Mouse (Mus musculus) gastrocnemius, adult 2 months (tissue): ENCODE measurements around the gene Adar. TPM values are rescaled to one million over a fixed set of nuclear protein-coding genes. Genes with fewer than 3 reads are reported as not detected.
A peak's percentile ranks its signal among the peaks of the same experiment; 100 is the strongest.

ENCODE experiments used
- DNase-seq: peaks from one replicate; pipeline ENCODE4 v3.0.0; 2022
- H3K27ac ChIP-seq: fragments of 200-600 bp; 2 replicates; pipeline ENCODE4 v1.8.1; 2022; ENCODE audit warnings: mild to moderate bottlenecking
- H3K4me3 ChIP-seq: fragments of 200-600 bp; 2 replicates; pipeline ENCODE4 v1.8.1; 2022; ENCODE audit warnings: mild to moderate bottlenecking, moderate library complexity
- CTCF ChIP-seq: fragments of 200-600 bp; IDR thresholded peaks from 2 replicates; pipeline ENCODE4 v1.8.1; 2022; ENCODE audit warnings: antibody characterized with exemption, mild to moderate bottlenecking, moderate library complexity
- intact Hi-C: fragments of 180-260 bp; cut with DNase I; formaldehyde crosslinking; loops from one replicate; pipeline ENCODE4 v1.15.1; 2025
- total RNA-seq, 2 experiments: library from RNA; stranded (reverse); gene quantifications; 2 replicates each; pipeline ENCODE4 v1.2.3; 2021

Gene Adar
- total RNA-seq, 2 experiments from 2014 or later, result 3.0 to 3.4 TPM

- Histone ChIP-seq H3K4me3 (no peak overlapping the region), H3K27ac (no peak overlapping the region)
- peak; percentile 28 for DNase-seq
- intact Hi-C loops, result no loop called here
- TF ChIP-seq CTCF, result no peak
Observed at GRCm38 (mm10) chr3:89703596-89703995, 11.2 kb upstream of the Adar start.

- intact Hi-C loops, result no loop called here
- Histone ChIP-seq H3K4me3 (no peak overlapping the region), H3K27ac (no peak overlapping the region; the same call in 1 of the 2 replicates)
- no peak for DNase-seq
- TF ChIP-seq CTCF, result no peak
Observed at GRCm38 (mm10) chr3:89704064-89704463, 10.8 kb upstream of the Adar start.

- DNase-seq, result peak; percentile 39
- intact Hi-C loops, result loop anchor here (2.0 kb wide), 2 partner anchors 15 to 57 kb away; partner anchors contain the start of gene Ube2q1
- no peak for TF ChIP-seq CTCF
- H3K4me3 ChIP-seq, result peak overlapping the region; percentile 91
- peak overlapping the region; percentile 50 for H3K27ac ChIP-seq
Observed at GRCm38 (mm10) chr3:89715207-89715966, 565 bp downstream of the Adar start.

- Histone ChIP-seq H3K27ac (no peak overlapping the region), H3K4me3 (peak overlapping the region; percentile 91)
- DNase-seq, result no peak
- intact Hi-C loops, result loop anchor here (2.0 kb wide), 2 partner anchors 15 to 57 kb away; partner anchors contain the start of gene Ube2q1
- TF ChIP-seq CTCF, result no peak
Observed at GRCm38 (mm10) chr3:89715967-89716256, 1.1 kb downstream of the Adar start.

GRCm38 (mm10) chr3:89722032-89722431, 7.2 kb downstream of the Adar start:
- no peak for TF ChIP-seq CTCF
- Histone ChIP-seq H3K4me3 (no peak overlapping the region), H3K27ac (no peak overlapping the region)
- intact Hi-C loops, result no loop called here
- no peak for DNase-seq

- Histone ChIP-seq H3K4me3 (no peak overlapping the region), H3K27ac (no peak overlapping the region)
- TF ChIP-seq CTCF, result no peak
- intact Hi-C loops, result no loop called here
- DNase-seq, result no peak
Observed at GRCm38 (mm10) chr3:89723400-89724084, 8.7 kb downstream of the Adar start.

- no peak for DNase-seq
- Histone ChIP-seq H3K4me3 (no peak overlapping the region), H3K27ac (no peak overlapping the region)
- peak; percentile 37; the same call in 1 of the 2 replicates for TF ChIP-seq CTCF
- intact Hi-C loops, result no loop called here
Observed at GRCm38 (mm10) chr3:89727028-89727427, 12.2 kb downstream of the Adar start.

- Histone ChIP-seq H3K4me3 (no peak overlapping the region), H3K27ac (no peak overlapping the region)
- intact Hi-C loops, result no loop called here
- DNase-seq, result no peak
- no peak for TF ChIP-seq CTCF
Observed at GRCm38 (mm10) chr3:89728848-89729247, 14.0 kb downstream of the Adar start.

GRCm38 (mm10) chr3:89730350-89731331, 15.8 kb downstream of the Adar start:
- H3K4me3 ChIP-seq, result peak overlapping the region; percentile 77
- peak; percentile 59 for TF ChIP-seq CTCF
- intact Hi-C loops, result loop anchor here (2.0 to 5.0 kb wide), 3 partner anchors 16 to 127 kb away; partner anchors contain the start of genes Adar and Ube2q1
- H3K27ac ChIP-seq, result peak overlapping the region; percentile 88
- DNase-seq, result peak; percentile 89

- intact Hi-C loops, result loop anchor here (5.0 kb wide), 1 partner anchor 125 kb away; no protein-coding TSS in a partner anchor
- no peak for TF ChIP-seq CTCF
- DNase-seq, result no peak
- Histone ChIP-seq H3K4me3 (no peak overlapping the region), H3K27ac (no peak overlapping the region)
Observed at GRCm38 (mm10) chr3:89732091-89732490, 17.3 kb downstream of the Adar start.

- intact Hi-C loops, result no loop called here
- no peak for TF ChIP-seq CTCF
- Histone ChIP-seq H3K4me3 (no peak overlapping the region), H3K27ac (no peak overlapping the region)
- DNase-seq, result no peak
Observed at GRCm38 (mm10) chr3:89738509-89738908, 23.7 kb downstream of the Adar start.

- no peak for DNase-seq
- intact Hi-C loops, result no loop called here
- Histone ChIP-seq H3K4me3 (no peak overlapping the region), H3K27ac (no peak overlapping the region)
- no peak for TF ChIP-seq CTCF
Observed at GRCm38 (mm10) chr3:89752307-89752706, 37.5 kb downstream of the Adar start.
